Mouse (Mus musculus) left cerebral cortex, adult 18-20 months (tissue): ENCODE results near the gene Ctsm. TPM values are rescaled to one million over a fixed set of nuclear protein-coding genes. Genes with fewer than 3 reads are reported as not detected.
"Not testable (repeated sequence)": the region's sequence is repeated elsewhere in the genome, so short reads cannot be mapped to it uniquely, and the experiment has no call there.

Source experiments
- DNase-seq, 2 experiments: peaks; one replicate each; pipeline ENCODE4 v3.0.0; 2021 to 2022; ENCODE audit warnings: low spot score in 2 of 2, mixed read lengths in 1 of 2
- long read RNA-seq, 2 experiments: library from polyadenylated mRNA; stranded (forward); transcript quantifications; one replicate each; pipeline ENCODE4 v2.0.0; 2021
- total RNA-seq, 2 experiments: library from RNA; stranded (reverse); gene quantifications; 2 replicates each; pipeline ENCODE4 v1.2.3; 2021

Gene Ctsm
- total RNA-seq, result not detected
- long read RNA-seq, experiment 1, result 0 reads
- long read RNA-seq, experiment 2, result 0 reads

- no peak for DNase-seq
Measured at GRCm38 (mm10) chr13:61541631-61542030, at the start of gene Ctsm. Gene Ctsm, minus strand, starts transcription at chr13:61541839.

DNA sequence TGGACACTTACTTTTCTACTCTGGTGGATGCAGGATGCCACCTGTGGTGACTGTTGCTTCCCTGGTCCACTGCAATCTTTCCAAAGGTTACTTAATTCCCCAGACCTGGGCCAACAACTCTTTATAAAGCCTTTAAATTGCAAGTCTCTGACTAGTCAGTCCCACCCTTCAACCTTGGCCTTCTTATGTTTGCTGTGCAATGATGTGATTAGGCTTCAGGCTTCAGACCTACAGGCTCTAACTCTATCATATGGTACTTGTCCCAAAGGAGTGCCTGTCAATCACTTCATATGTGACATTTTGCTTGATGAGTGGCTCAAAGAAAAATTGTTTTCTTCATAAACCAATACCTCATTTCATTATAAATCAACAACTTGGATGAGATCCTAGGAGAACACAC, 28.4 kb upstream of the Ctsm start, which contains the start of gene Cts3:
Cts3 (minus strand) TSS at position 101 of the 400 bp plus-strand sequence.
- DNase-seq, result no peak

DNA sequence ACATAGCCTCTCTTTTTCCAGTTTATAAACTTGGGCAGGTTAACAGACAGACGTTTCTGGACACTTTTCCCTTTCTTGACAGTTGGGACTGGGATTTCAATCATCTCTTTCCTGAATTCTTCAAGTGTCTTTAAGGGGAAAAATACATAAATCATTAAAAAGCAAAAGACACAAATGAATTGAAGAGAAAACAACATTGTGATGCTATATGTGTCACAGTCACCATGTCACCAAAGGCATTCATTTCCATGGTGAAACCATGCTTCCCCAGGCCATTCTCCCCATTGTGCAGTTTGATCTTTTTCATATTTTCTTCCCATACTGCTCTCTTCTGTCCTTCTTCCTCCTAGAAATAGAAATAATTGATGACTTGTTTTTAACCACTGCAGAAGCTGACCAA, 26.4 kb upstream of the Ctsm start, which contains the start of gene Gm49352:
Gm49352 (minus strand) TSS at position 101 of the 400 bp plus-strand sequence.
- DNase-seq, result not testable (repeated sequence)

Other genes starting within 250 kb of the Ctsm start
- not detected for gene Cts7, start 183.6 kb downstream of the Ctsm start, total RNA-seq
- not detected for gene Gm49352, start 26.3 kb upstream of the Ctsm start, total RNA-seq
- not detected for gene Cts3, start 28.3 kb upstream of the Ctsm start, total RNA-seq